Mouse (Mus musculus) heart, embryonic 16.5 days (tissue): ENCODE data around the gene Kpna6. TPM values are rescaled to one million over a fixed set of nuclear protein-coding genes. Genes with fewer than 3 reads are reported as not detected.

Experiments
- ATAC-seq: fragments of 200-750 bp; cut with Nextera tagmentation; replicated peaks from 2 replicates; pipeline ENCODE4 v1.8.0; 2017; ENCODE audit warnings: moderate number of reproducible peaks; ENCODE audit not compliant: insufficient read depth, low FRiP score; ENCODE audit errors: extremely low read depth
- H3K27ac ChIP-seq: fragments of 300-500 bp; sonication (generic); 2 replicates; pipeline ENCODE4 v1.5.1; 2014; ENCODE audit warnings: mild to moderate bottlenecking, low read length, control low read depth, moderate library complexity
- H3K27me3 ChIP-seq: fragments of 300-500 bp; sonication (generic); 2 replicates; pipeline ENCODE4 v1.6.1; 2014; ENCODE audit warnings: low read length, mixed read lengths; ENCODE audit not compliant: control insufficient read depth, insufficient read depth
- H3K36me3 ChIP-seq: fragments of 300-500 bp; sonication (generic); 2 replicates; pipeline ENCODE4 v1.6.1; 2014; ENCODE audit not compliant: control insufficient read depth, insufficient read depth
- H3K4me1 ChIP-seq: fragments of 300-500 bp; sonication (generic); 2 replicates; pipeline ENCODE4 v1.6.1; 2014; ENCODE audit warnings: low read length, mixed read lengths; ENCODE audit not compliant: control insufficient read depth, insufficient read depth
- H3K4me2 ChIP-seq: fragments of 300-500 bp; sonication (generic); 2 replicates; pipeline ENCODE4 v1.6.1; 2014; ENCODE audit warnings: low read depth, mild to moderate bottlenecking, control low read depth, low read length
- H3K4me3 ChIP-seq: fragments of 300-500 bp; sonication (generic); 2 replicates; pipeline ENCODE4 v1.5.1; 2014; ENCODE audit warnings: mild to moderate bottlenecking, control low read depth, low read length
- H3K9ac ChIP-seq: fragments of 300-500 bp; sonication (generic); 2 replicates; pipeline ENCODE4 v1.6.1; 2014; ENCODE audit warnings: low read length, control low read depth
- H3K9me3 ChIP-seq: fragments of 300-500 bp; sonication (generic); replicated peaks from 2 replicates; pipeline ENCODE4 v1.6.1; 2016; ENCODE audit warnings: low read length; ENCODE audit not compliant: control insufficient read depth
- WGBS: fragments of 180-500 bp; shearing (Covaris S2); extraction: QIAGEN DNeasy Blood & Tissue Kit; methylation state at CpG from one replicate; pipeline ENCODE4 v1.1.7; 2014; 5-methylcytosine and 5-hydroxymethylcytosine counted together
- polyA plus RNA-seq: library from polyadenylated mRNA; unstranded; fragments of >200 nt; fragmentation: Nextera tagmentation; extraction: Ambion mirVana; gene quantifications from 2 replicates; pipeline ENCODE4 v1.2.1, GENCODE M21; 2015

The Kpna6 gene
- polyA plus RNA-seq, 1 experiment from 2014 or later: 18.0 TPM

GRCm38 (mm10) chr4:129616631-129617030 lies 55.9 kb downstream of the Kpna6 start:
- WGBS: 91% methylated on average over 3 of the region's 3 CpGs
- peaks cover 21% of the 10 kb centered on the region for H3K4me1 ChIP-seq
- ATAC-seq: no peak
- no peaks in the 10 kb centered on the region for H3K27me3 ChIP-seq
- no peak overlapping the region for H3K27ac ChIP-seq
- no peaks in the 10 kb centered on the region for H3K9me3 ChIP-seq
- no peak overlapping the region for H3K9ac ChIP-seq
- peaks cover 14% of the 10 kb centered on the region; the same call in 1 of the 2 replicates for H3K36me3 ChIP-seq
- no peak overlapping the region for H3K4me3 ChIP-seq
- H3K4me2 ChIP-seq: no peak overlapping the region

- Histone ChIP-seq H3K27me3 (no peaks in the 10 kb centered on the region), H3K27ac (no peak overlapping the region), H3K9me3 (no peaks in the 10 kb centered on the region), H3K36me3 (peaks cover 14% of the 10 kb centered on the region; the same call in 1 of the 2 replicates), H3K9ac (no peak overlapping the region), H3K4me2 (no peak overlapping the region), H3K4me1 (peaks cover 21% of the 10 kb centered on the region), H3K4me3 (no peak overlapping the region)
- ATAC-seq: no peak
- WGBS: 89% methylated on average over 9 of the region's 9 CpGs
Measured at GRCm38 (mm10) chr4:129615801-129616290, 56.7 kb downstream of the Kpna6 start.

- no peaks in the 10 kb centered on the region for H3K9me3 ChIP-seq
- ATAC-seq: no peak
- 0 out of 2 replicates have a peak within 1 kb of the TSS, but pooled peaks have one; percentile 45 for H3K9ac ChIP-seq
- no peak within 1 kb of the TSS for H3K4me2 ChIP-seq
- peaks cover 17% of the 10 kb centered on the region for H3K36me3 ChIP-seq
- WGBS: 61% methylated on average over 6 of the region's 6 CpGs
- peak within 1 kb of the TSS; percentile 59 for H3K27ac ChIP-seq
- H3K4me3 ChIP-seq: no peak within 1 kb of the TSS
- peaks cover 21% of the 10 kb centered on the region for H3K4me1 ChIP-seq
- H3K27me3 ChIP-seq: no peaks in the 10 kb centered on the region
Measured at GRCm38 (mm10) chr4:129614093-129614492, 58.5 kb downstream of the Kpna6 start, which contains the start of gene Dcdc2b. Dcdc2b (minus strand) TSS chr4:129614257.

GRCm38 (mm10) chr4:129610472-129610871 lies 62.1 kb downstream of the Kpna6 start:
- Histone ChIP-seq H3K4me1 (peaks cover 16% of the 10 kb centered on the region), H3K9ac (no peak overlapping the region), H3K36me3 (peaks cover 23% of the 10 kb centered on the region), H3K27me3 (no peaks in the 10 kb centered on the region), H3K4me3 (no peak overlapping the region), H3K4me2 (no peak overlapping the region), H3K27ac (no peak overlapping the region; the same call in 1 of the 2 replicates), H3K9me3 (no peaks in the 10 kb centered on the region)
- ATAC-seq: no peak
- 57% methylated on average over 4 of the region's 4 CpGs for WGBS

GRCm38 (mm10) chr4:129610026-129610425 lies 62.5 kb downstream of the Kpna6 start:
- Histone ChIP-seq H3K4me3 (no peak overlapping the region), H3K27me3 (no peaks in the 10 kb centered on the region), H3K36me3 (peaks cover 23% of the 10 kb centered on the region), H3K27ac (peak overlapping the region; percentile 45; the same call in 1 of the 2 replicates), H3K4me2 (no peak overlapping the region), H3K9me3 (no peaks in the 10 kb centered on the region), H3K9ac (no peak overlapping the region), H3K4me1 (peaks cover 16% of the 10 kb centered on the region)
- peak; percentile 31; the same call in 1 of the 2 replicates for ATAC-seq
- WGBS: 61% methylated on average over 4 of the region's 4 CpGs

- H3K36me3 ChIP-seq: peaks cover 25% of the 10 kb centered on the region
- no peak overlapping the region for H3K9ac ChIP-seq
- peaks cover 11% of the 10 kb centered on the region for H3K4me1 ChIP-seq
- no peak for ATAC-seq
- H3K9me3 ChIP-seq: no peaks in the 10 kb centered on the region
- 72% methylated on average over 12 of the region's 12 CpGs for WGBS
- no peak overlapping the region for H3K4me3 ChIP-seq
- H3K27ac ChIP-seq: peak overlapping the region; percentile 45; the same call in 1 of the 2 replicates
- no peak overlapping the region for H3K4me2 ChIP-seq
- no peaks in the 10 kb centered on the region for H3K27me3 ChIP-seq
Measured at GRCm38 (mm10) chr4:129609139-129609631, 63.4 kb downstream of the Kpna6 start.

- Histone ChIP-seq H3K4me1 (peaks cover 4% of the 10 kb centered on the region), H3K27me3 (no peaks in the 10 kb centered on the region), H3K27ac (no peak overlapping the region; the same call in 1 of the 2 replicates), H3K4me2 (no peak overlapping the region), H3K36me3 (peaks cover 29% of the 10 kb centered on the region), H3K4me3 (no peak overlapping the region), H3K9ac (peak overlapping the region; percentile 46; the same call in 1 of the 2 replicates), H3K9me3 (no peaks in the 10 kb centered on the region)
- WGBS: 39% methylated on average over 7 of the region's 7 CpGs
- ATAC-seq: peak; percentile 79
Measured at GRCm38 (mm10) chr4:129608426-129609025, 64.0 kb downstream of the Kpna6 start.

GRCm38 (mm10) chr4:129600233-129601158 lies 72.1 kb downstream of the Kpna6 start, which contains the start of the genes Eif3i and Tmem234:
Eif3i (minus strand) TSS chr4:129600648.
Tmem234 (plus strand) TSS chr4:129600668.
- Histone ChIP-seq H3K4me2 (peak within 1 kb of the TSS; percentile 75), H3K36me3 (peaks cover 16% of the 10 kb centered on the region)

More at GRCm38 (mm10) chr4:129600233-129601158, 72.1 kb downstream of the Kpna6 start, which contains the start of the genes Eif3i and Tmem234:
- peak within 1 kb of the TSS; percentile 97 for H3K9ac ChIP-seq
- peak within 1 kb of the TSS; percentile 96 for H3K4me3 ChIP-seq
- WGBS: under 1% methylated on average over 74 of the region's 74 CpGs
- peaks cover 17% of the 10 kb centered on the region for H3K4me1 ChIP-seq
- H3K27ac ChIP-seq: peak within 1 kb of the TSS; percentile 68
- H3K9me3 ChIP-seq: no peaks in the 10 kb centered on the region
- H3K27me3 ChIP-seq: no peaks in the 10 kb centered on the region
- peak; percentile 86 for ATAC-seq
